Mouse (Mus musculus) left cerebral cortex, adult 18-20 months (tissue): ENCODE measurements around the gene Ankrd44. TPM values are rescaled to one million over a fixed set of nuclear protein-coding genes. Genes with fewer than 3 reads are reported as not detected.

ENCODE experiments used
- DNase-seq, 2 experiments: peaks; one replicate each; pipeline ENCODE4 v3.0.0; 2021 to 2022; ENCODE audit warnings: low spot score in 2 of 2, mixed read lengths in 1 of 2
- total RNA-seq, 2 experiments: library from RNA; stranded (reverse); gene quantifications; 2 replicates each; pipeline ENCODE4 v1.2.3; 2021

The Ankrd44 gene
- total RNA-seq, 2 experiments from 2014 or later: 21.9 to 23.0 TPM

GRCm38 (mm10) chr1:54713231-54714173 is 212.7 kb downstream of the Ankrd44 start:
- DNase-seq: no peak

GRCm38 (mm10) chr1:54711568-54711967 is 214.6 kb downstream of the Ankrd44 start:
- no peak for DNase-seq

- DNase-seq: no peak
These were observed 215.6 kb downstream of the Ankrd44 start for GRCm38 (mm10) chr1:54710550-54710949.

GRCm38 (mm10) chr1:54707888-54708565 is 218.2 kb downstream of the Ankrd44 start:
- no peak for DNase-seq

GRCm38 (mm10) chr1:54707036-54707887 is 218.9 kb downstream of the Ankrd44 start:
- no peak for DNase-seq

GRCm38 (mm10) chr1:54706621-54707020 is 219.6 kb downstream of the Ankrd44 start:
- DNase-seq: no peak

GRCm38 (mm10) chr1:54703466-54703865 is 222.7 kb downstream of the Ankrd44 start:
- no peak for DNase-seq

GRCm38 (mm10) chr1:54702918-54703317 is 223.3 kb downstream of the Ankrd44 start:
- no peak for DNase-seq

GRCm38 (mm10) chr1:54695396-54695795 is 230.8 kb downstream of the Ankrd44 start:
- DNase-seq: no peak

- no peak for DNase-seq
These were observed 234.4 kb downstream of the Ankrd44 start for GRCm38 (mm10) chr1:54691824-54692223.

GRCm38 (mm10) chr1:54690291-54690965 is 235.8 kb downstream of the Ankrd44 start:
- DNase-seq: no peak

- DNase-seq: no peak
These were observed 237.7 kb downstream of the Ankrd44 start for GRCm38 (mm10) chr1:54688441-54688840.

- no peak for DNase-seq
These were observed 241.9 kb downstream of the Ankrd44 start for GRCm38 (mm10) chr1:54684316-54684715.

GRCm38 (mm10) chr1:54679556-54679955 is 246.6 kb downstream of the Ankrd44 start:
- DNase-seq: no peak

- DNase-seq: no peak
These were observed 248.2 kb downstream of the Ankrd44 start for GRCm38 (mm10) chr1:54678037-54678436.

GRCm38 (mm10) chr1:54675478-54675877 is 250.7 kb downstream of the Ankrd44 start:
- no peak for DNase-seq

GRCm38 (mm10) chr1:54667991-54668390 is 258.2 kb downstream of the Ankrd44 start:
- DNase-seq: no peak

- DNase-seq: peak; percentile 17 to 37
These were observed 260.4 kb downstream of the Ankrd44 start for GRCm38 (mm10) chr1:54665582-54666405.

GRCm38 (mm10) chr1:54665095-54665494 is 261.1 kb downstream of the Ankrd44 start:
- no peak for DNase-seq

GRCm38 (mm10) chr1:54660674-54661073 is 265.5 kb downstream of the Ankrd44 start:
- DNase-seq: no peak
